Mouse (Mus musculus) lung, adult 2 months (tissue): Measurements from ENCODE around the gene Smoc2.

Source experiments
- CTCF ChIP-seq: fragments of 200-500 bp; IDR thresholded peaks from 2 replicates; pipeline ENCODE4 v1.5.1; 2011; ENCODE audit warnings: mild to moderate bottlenecking, low read length, control low read depth; ENCODE audit not compliant: insufficient read depth
- POLR2A ChIP-seq: fragments of 200-500 bp; IDR thresholded peaks from 2 replicates; pipeline ENCODE4 v1.6.1; 2011; ENCODE audit warnings: low read depth, mild to moderate bottlenecking, control low read depth, low read length, borderline replicate concordance; ENCODE audit errors: extremely low read depth

GRCm38 (mm10) chr17:14370476-14370875 lies 91.2 kb downstream of the Smoc2 start:
- TF ChIP-seq CTCF = no peak
- TF ChIP-seq POLR2A = no peak
